Mouse (Mus musculus) hindbrain, embryonic 11.5 days (tissue): ENCODE data around the gene Denr. TPM values are rescaled to one million over a fixed set of nuclear protein-coding genes. Genes with fewer than 3 reads are reported as not detected.
A peak's percentile ranks its signal among the peaks of the same experiment; 100 is the strongest.

ENCODE experiments used
- ATAC-seq: fragments of 200-750 bp; cut with Nextera tagmentation; 2 replicates; pipeline ENCODE4 v1.8.0; 2017; ENCODE audit warnings: mild to moderate bottlenecking, moderate TSS enrichment, moderate library complexity; ENCODE audit not compliant: low FRiP score
- DNase-seq: peaks from one replicate; pipeline ENCODE4 v3.0.0-alpha.2; 2015; ENCODE audit warnings: low spot score
- H3K27ac ChIP-seq: fragments of 300-500 bp; sonication (generic); 2 replicates; pipeline ENCODE4 v1.5.1; 2014; ENCODE audit warnings: mild to moderate bottlenecking, low read depth, low read length
- H3K27me3 ChIP-seq: fragments of 300-500 bp; sonication (generic); 2 replicates; pipeline ENCODE4 v1.6.1; 2014; ENCODE audit warnings: mild to moderate bottlenecking, low read length, moderate library complexity, mixed read lengths; ENCODE audit not compliant: control insufficient read depth, insufficient read depth
- H3K36me3 ChIP-seq: fragments of 300-500 bp; sonication (generic); 2 replicates; pipeline ENCODE4 v1.6.1; 2014; ENCODE audit warnings: mild to moderate bottlenecking, low read length, moderate library complexity, mixed read lengths; ENCODE audit not compliant: control insufficient read depth, insufficient read depth
- H3K4me1 ChIP-seq: fragments of 300-500 bp; sonication (generic); replicated peaks from 2 replicates; pipeline ENCODE4 v1.6.1; 2014; ENCODE audit warnings: low read length, mixed read lengths; ENCODE audit not compliant: control insufficient read depth, insufficient read depth
- H3K4me2 ChIP-seq: fragments of 300-500 bp; sonication (generic); replicated peaks from 2 replicates; pipeline ENCODE4 v1.6.1; 2014; ENCODE audit warnings: mild to moderate bottlenecking, low read depth, low read length
- H3K4me3 ChIP-seq: fragments of 300-500 bp; sonication (generic); 2 replicates; pipeline ENCODE4 v1.5.1; 2014; ENCODE audit warnings: low read depth, low read length
- H3K9ac ChIP-seq: fragments of 300-500 bp; sonication (generic); 2 replicates; pipeline ENCODE4 v1.6.1; 2014; ENCODE audit warnings: low read depth, low read length
- H3K9me3 ChIP-seq: fragments of 300-500 bp; sonication (generic); 2 replicates; pipeline ENCODE4 v1.6.1; 2016; ENCODE audit warnings: low read length; ENCODE audit not compliant: control insufficient read depth
- WGBS: fragments of 180-500 bp; shearing (Covaris S2); extraction: QIAGEN DNeasy Blood & Tissue Kit; methylation state at CpG from one replicate; pipeline ENCODE4 v1.1.7; 2014; 5-methylcytosine and 5-hydroxymethylcytosine counted together
- polyA plus RNA-seq: library from polyadenylated mRNA; unstranded; fragments of >200 nt; fragmentation: Nextera tagmentation; extraction: Ambion mirVana; gene quantifications from 2 replicates; pipeline ENCODE4 v1.2.1, GENCODE M21; 2014

Denr gene
- polyA plus RNA-seq, 1 experiment from 2014 or later, result 172 TPM

DNA sequence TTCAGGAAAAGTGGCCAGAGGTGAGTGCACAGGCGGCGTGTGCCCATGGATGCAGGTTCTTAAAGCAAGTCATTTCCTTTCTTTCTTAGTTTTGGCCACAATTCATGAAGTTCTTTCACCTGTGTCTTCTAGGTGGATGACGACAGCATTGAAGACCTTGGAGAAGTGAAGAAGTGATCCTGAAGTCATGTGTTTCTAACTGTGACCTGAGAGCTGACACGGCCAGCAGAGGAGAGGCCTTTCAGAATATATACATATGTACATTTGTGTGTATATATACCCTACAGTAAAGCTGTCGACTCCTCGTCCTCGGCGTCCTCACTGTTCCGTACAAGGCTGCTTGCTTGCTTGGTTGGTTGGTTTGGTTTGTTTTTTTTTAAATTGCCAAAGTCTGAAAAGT, 20.1 kb downstream of the Denr start, which contains the start of gene Gm43518:
Gene Gm43518, plus strand, starts transcription at position 301 of the 400 bp plus-strand sequence.
- Histone ChIP-seq H3K9me3 (no peaks in the 10 kb centered on the region), H3K4me3 (no peak within 1 kb of the TSS), H3K27ac (no peak within 1 kb of the TSS), H3K36me3 (peaks cover 9% of the 10 kb centered on the region; the same call in 1 of the 2 replicates), H3K27me3 (no peaks in the 10 kb centered on the region), H3K9ac (no peak within 1 kb of the TSS), H3K4me2 (no peak within 1 kb of the TSS), H3K4me1 (no peaks in the 10 kb centered on the region)
- DNase-seq, result no peak
- no peak for ATAC-seq
- 95% methylated on average over 9 of the region's 9 CpGs for WGBS

- Histone ChIP-seq H3K4me3 (peak within 1 kb of the TSS; percentile 69), H3K9ac (peak within 1 kb of the TSS; percentile 92), H3K27me3 (no peaks in the 10 kb centered on the region), H3K4me2 (peak within 1 kb of the TSS; percentile 68), H3K4me1 (no peaks in the 10 kb centered on the region), H3K36me3 (0 out of 2 replicates have a peak, but pooled peaks cover 3% of the 10 kb centered on the region), H3K27ac (peak within 1 kb of the TSS; percentile 69), H3K9me3 (no peaks in the 10 kb centered on the region)
- ATAC-seq, result peak; percentile 97
- peak; percentile 98 for DNase-seq
- WGBS, result 0% methylated on average over 51 of the region's 56 CpGs
Measured at GRCm38 (mm10) chr5:123930508-123930989, 23.6 kb downstream of the Denr start, which contains the start of gene Ccdc62. Gene Ccdc62 (plus strand): TSS chr5:123930679.

- H3K4me2 ChIP-seq, result peak overlapping the region; percentile 68
- WGBS, result 54% methylated on average over 13 of the region's 13 CpGs
- no peaks in the 10 kb centered on the region for H3K27me3 ChIP-seq
- ATAC-seq (no peak), DNase-seq (no peak)
- peak overlapping the region; percentile 69 for H3K4me3 ChIP-seq
- H3K4me1 ChIP-seq, result no peaks in the 10 kb centered on the region
- H3K27ac ChIP-seq, result no peak overlapping the region
- H3K36me3 ChIP-seq, result 0 out of 2 replicates have a peak, but pooled peaks cover 3% of the 10 kb centered on the region
- H3K9me3 ChIP-seq, result no peaks in the 10 kb centered on the region
- peak overlapping the region; percentile 92 for H3K9ac ChIP-seq
Measured at GRCm38 (mm10) chr5:123931131-123931530, 24.2 kb downstream of the Denr start.

- H3K27me3 ChIP-seq, result no peaks in the 10 kb centered on the region
- no peaks in the 10 kb centered on the region for H3K9me3 ChIP-seq
- H3K27ac ChIP-seq, result no peak overlapping the region
- no peak overlapping the region for H3K4me2 ChIP-seq
- no peaks in the 10 kb centered on the region for H3K4me1 ChIP-seq
- H3K36me3 ChIP-seq, result no peaks in the 10 kb centered on the region
- H3K9ac ChIP-seq, result no peak overlapping the region
- no peak for ATAC-seq
- DNase-seq, result no peak
- H3K4me3 ChIP-seq, result no peak overlapping the region
Measured at GRCm38 (mm10) chr5:123932927-123933326, 26.0 kb downstream of the Denr start.

DNA sequence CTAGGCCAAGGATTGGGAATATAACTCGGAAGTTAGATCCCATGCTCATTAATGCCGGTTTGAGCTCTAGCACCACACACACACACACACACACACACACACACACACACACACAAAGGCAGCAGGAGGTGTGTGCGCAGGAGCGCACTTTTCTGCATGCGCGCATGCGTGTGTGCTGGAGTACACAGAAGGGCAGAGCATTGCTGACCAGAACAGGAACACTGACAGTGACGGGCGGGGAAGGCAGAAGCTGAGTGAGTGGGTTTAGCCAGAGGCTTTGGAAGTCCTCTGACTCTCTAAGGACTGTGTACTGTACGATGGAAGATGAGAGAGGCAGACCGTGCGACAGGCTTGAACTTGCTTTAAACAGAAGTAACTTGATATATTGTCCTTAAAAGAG, 26.6 kb downstream of the Denr start:
- no peak for ATAC-seq
- H3K36me3 ChIP-seq, result no peaks in the 10 kb centered on the region
- H3K27ac ChIP-seq, result no peak overlapping the region
- H3K4me2 ChIP-seq, result no peak overlapping the region
- WGBS, result 87% methylated on average over 12 of the region's 12 CpGs
- no peaks in the 10 kb centered on the region for H3K4me1 ChIP-seq
- H3K4me3 ChIP-seq, result no peak overlapping the region
- H3K27me3 ChIP-seq, result no peaks in the 10 kb centered on the region
- H3K9ac ChIP-seq, result no peak overlapping the region
- no peaks in the 10 kb centered on the region for H3K9me3 ChIP-seq
- DNase-seq, result no peak

- DNase-seq (peak; percentile 61), ATAC-seq (no peak)
- H3K4me3 ChIP-seq, result no peak overlapping the region
- no peaks in the 10 kb centered on the region for H3K9me3 ChIP-seq
- WGBS, result 38% methylated on average over 18 of the region's 18 CpGs
- H3K9ac ChIP-seq, result no peak overlapping the region
- H3K27me3 ChIP-seq, result no peaks in the 10 kb centered on the region
- H3K27ac ChIP-seq, result no peak overlapping the region
- H3K4me1 ChIP-seq, result no peaks in the 10 kb centered on the region
- H3K36me3 ChIP-seq, result no peaks in the 10 kb centered on the region
- H3K4me2 ChIP-seq, result no peak overlapping the region
Measured at GRCm38 (mm10) chr5:123933957-123934591, 27.1 kb downstream of the Denr start.

- Histone ChIP-seq H3K27me3 (no peaks in the 10 kb centered on the region), H3K9me3 (no peaks in the 10 kb centered on the region), H3K36me3 (no peaks in the 10 kb centered on the region), H3K9ac (no peak overlapping the region), H3K27ac (no peak overlapping the region), H3K4me2 (no peak overlapping the region), H3K4me3 (no peak overlapping the region), H3K4me1 (no peaks in the 10 kb centered on the region)
- WGBS, result 90% methylated on average over 5 of the region's 5 CpGs
- DNase-seq (no peak), ATAC-seq (no peak)
Measured at GRCm38 (mm10) chr5:123935931-123936330, 29.0 kb downstream of the Denr start.

GRCm38 (mm10) chr5:123938479-123938878, 31.5 kb downstream of the Denr start:
- H3K27ac ChIP-seq, result no peak overlapping the region
- WGBS, result 94% methylated on average over 5 of the region's 5 CpGs
- no peak for ATAC-seq
- H3K4me3 ChIP-seq, result no peak overlapping the region
- H3K9me3 ChIP-seq, result no peaks in the 10 kb centered on the region
- no peaks in the 10 kb centered on the region for H3K4me1 ChIP-seq
- H3K36me3 ChIP-seq, result no peaks in the 10 kb centered on the region
- no peak overlapping the region for H3K4me2 ChIP-seq
- H3K27me3 ChIP-seq, result no peaks in the 10 kb centered on the region
- H3K9ac ChIP-seq, result no peak overlapping the region
- DNase-seq, result no peak

DNA sequence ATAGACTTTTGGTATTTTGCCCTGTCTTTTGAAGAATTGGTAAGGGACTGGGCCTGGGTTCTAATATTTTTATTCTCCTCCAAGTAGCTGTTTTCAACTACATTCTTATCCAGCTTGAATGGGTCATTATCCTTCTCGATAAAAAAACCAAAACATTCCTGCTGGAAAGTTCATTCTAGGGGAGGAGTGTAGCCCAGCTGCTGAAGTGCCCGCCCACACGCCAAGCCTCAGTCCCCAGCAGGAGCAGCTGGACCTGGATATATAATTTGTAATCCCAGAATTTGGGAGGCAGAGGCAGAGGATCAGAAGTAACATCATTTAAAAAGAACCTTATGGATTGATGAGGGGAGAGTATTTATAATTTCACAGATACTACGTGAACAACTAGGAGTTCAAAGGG, 39.6 kb downstream of the Denr start:
- H3K4me1 ChIP-seq, result no peaks in the 10 kb centered on the region

More for the DNA sequence above, 39.6 kb downstream of the Denr start:
- H3K9me3 ChIP-seq, result no peaks in the 10 kb centered on the region
- ATAC-seq, result no peak
- H3K27me3 ChIP-seq, result no peaks in the 10 kb centered on the region; the same call in 1 of the 2 replicates
- no peak overlapping the region for H3K27ac ChIP-seq
- no peak for DNase-seq
- 70% methylated on average over 4 of the region's 4 CpGs for WGBS
- no peak overlapping the region for H3K4me3 ChIP-seq
- no peak overlapping the region for H3K9ac ChIP-seq
- H3K4me2 ChIP-seq, result no peak overlapping the region
- H3K36me3 ChIP-seq, result no peaks in the 10 kb centered on the region
